8 mouse cellular contexts compared by ENCODE assay signal in genomic region chr4:89687961-89688803, GRCm38 (mm10). TPM values are rescaled to one million over a fixed set of nuclear protein-coding genes. Genes with fewer than 3 reads are reported as not detected.
DNase-seq lines count a peak whose midpoint lies in the region; ATAC-seq and TF ChIP-seq lines count a peak whose summit lies in the region.

No protein-coding gene starts in this region.

- peak overlapping the region; percentile 76 for H3K4me2 ChIP-seq in midbrain, postnatal 0 days (ENCODE audit: low read depth, low read length, poor library complexity, severe bottlenecking)

- no peaks in the 10 kb centered on the region for H3K9me3 ChIP-seq in midbrain, postnatal 0 days (ENCODE audit: low read length)

- peak overlapping the region; percentile 62 for H3K4me3 ChIP-seq in midbrain, postnatal 0 days (ENCODE audit: low read depth, low read length)

- TF ChIP-seq CTCF in midbrain, postnatal 0 days (IDR thresholded peaks at IDR 0.05): no peak

- no peaks in the 10 kb centered on the region for H3K36me3 ChIP-seq in midbrain, postnatal 0 days (ENCODE audit: insufficient read depth, low read length)

- H3K4me1 ChIP-seq in midbrain, postnatal 0 days (ENCODE audit: insufficient read depth, low read length): peaks cover 5% of the 10 kb centered on the region; the same call in 1 of the 2 replicates

- peaks cover 20% of the 10 kb centered on the region for H3K27me3 ChIP-seq in midbrain, postnatal 0 days (ENCODE audit: insufficient read depth, low read length)

- H3K27ac ChIP-seq in midbrain, postnatal 0 days (ENCODE audit: low read depth, low read length): no peak overlapping the region

- peak; percentile 3 for DNase-seq in cerebellum, adult 11-12 months
- DNase-seq in cerebellum, adult 9-11 months: no peak
- peak; percentile 5 to 30 for DNase-seq in urinary bladder, adult 18-20 months (ENCODE audit: low spot score in 2 of 2)
- no peak for DNase-seq in urinary bladder, postnatal 10 days (ENCODE audit: low spot score)
- DNase-seq in heart, postnatal 4 days: peak; percentile 48
- peak; percentile 14 for DNase-seq in large intestine, adult 2 months (ENCODE audit: low read depth, low spot score)
- DNase-seq in midbrain, postnatal 0 days (ENCODE audit: low spot score): peak; percentile 27
- DNase-seq in yolk sac, embryonic 10.5 days (ENCODE audit: low spot score): peak; percentile 25

- H3K9ac ChIP-seq in midbrain, postnatal 0 days (replicated peaks; ENCODE audit: low read length, poor library complexity, severe bottlenecking): peak overlapping the region; percentile 61

- WGBS in large intestine, adult 2 months: 2% methylated on average over 78 of the region's 78 CpGs
- 2% methylated on average over 76 of the region's 78 CpGs for WGBS in midbrain, postnatal 0 days

- peak; percentile 79 for ATAC-seq in midbrain, postnatal 0 days (ENCODE audit: low FRiP score)

RNA-seq across cellular contexts. Expression of gene Dmrta1, which starts 8.9 kb away (rescaled TPM):
- total RNA-seq in heart, postnatal 4 days (2021): under 1 TPM; 0.07 to 0.14 TPM
- polyA plus RNA-seq in large intestine, adult 2 months (2012; rRNA removed): not detected in 2 replicates
- 0.71 and 4.6 TPM in 2 replicates for total RNA-seq in midbrain, postnatal 0 days (2014; rRNA removed)
- 0.22 and 0.35 TPM in 2 replicates for polyA plus RNA-seq in midbrain, postnatal 0 days (2015; fragmentation: Nextera tagmentation; extraction: Ambion mirVana)

Comparison
In these comparisons a context has a peak if more than half of its experiments do, and no peak if none do; other contexts are left out.
1. DNase-seq: peak in cerebellum, adult 11-12 months (single experiment), urinary bladder, adult 18-20 months (2 of 2), heart, postnatal 4 days (single experiment), large intestine, adult 2 months (single experiment), midbrain, postnatal 0 days (single experiment) and yolk sac, embryonic 10.5 days (single experiment); none in cerebellum, adult 9-11 months (single experiment) and urinary bladder, postnatal 10 days (single experiment).